Mouse (Mus musculus) kidney, embryonic 14.5 days (tissue): ENCODE data around the gene Zkscan5. TPM values are rescaled to one million over a fixed set of nuclear protein-coding genes. Genes with fewer than 3 reads are reported as not detected.

Experiments
- ATAC-seq: fragments of 200-750 bp; cut with Nextera tagmentation; 2 replicates; pipeline ENCODE4 v1.8.0; 2017; ENCODE audit warnings: moderate number of reproducible peaks, mild to moderate bottlenecking, moderate TSS enrichment, moderate library complexity; ENCODE audit not compliant: low FRiP score, low TSS enrichment
- H3K27ac ChIP-seq: fragments of 300-500 bp; sonication (generic); 2 replicates; pipeline ENCODE4 v1.5.1; 2014; ENCODE audit warnings: low read depth, mild to moderate bottlenecking, low read length, moderate library complexity, mixed read lengths
- H3K27me3 ChIP-seq: fragments of 300-500 bp; sonication (generic); 2 replicates; pipeline ENCODE4 v1.6.1; 2014; ENCODE audit warnings: mild to moderate bottlenecking, low read length; ENCODE audit not compliant: control insufficient read depth, insufficient read depth
- H3K36me3 ChIP-seq: fragments of 300-500 bp; sonication (generic); 2 replicates; pipeline ENCODE4 v1.6.1; 2014; ENCODE audit warnings: low read length, mixed read lengths; ENCODE audit not compliant: control insufficient read depth, insufficient read depth
- H3K4me1 ChIP-seq: fragments of 300-500 bp; sonication (generic); 2 replicates; pipeline ENCODE4 v1.6.1; 2014; ENCODE audit warnings: low read length, mixed read lengths; ENCODE audit not compliant: control insufficient read depth, insufficient read depth
- H3K4me2 ChIP-seq: fragments of 300-500 bp; sonication (generic); replicated peaks from 2 replicates; pipeline ENCODE4 v1.6.1; 2014; ENCODE audit warnings: low read depth, mild to moderate bottlenecking, low read length
- H3K4me3 ChIP-seq: fragments of 300-500 bp; sonication (generic); 2 replicates; pipeline ENCODE4 v1.5.1; 2014; ENCODE audit warnings: mild to moderate bottlenecking, low read length
- H3K9ac ChIP-seq: fragments of 300-500 bp; sonication (generic); 2 replicates; pipeline ENCODE4 v1.6.1; 2014; ENCODE audit warnings: low read depth, mild to moderate bottlenecking, low read length, moderate library complexity
- H3K9me3 ChIP-seq: fragments of 300-500 bp; sonication (generic); 2 replicates; pipeline ENCODE4 v1.6.1; 2016; ENCODE audit warnings: low read length; ENCODE audit not compliant: control insufficient read depth
- WGBS: fragments of 180-500 bp; shearing (Covaris S2); extraction: QIAGEN DNeasy Blood & Tissue Kit; methylation state at CpG from one replicate; pipeline ENCODE4 v1.1.7; 2014; 5-methylcytosine and 5-hydroxymethylcytosine counted together
- polyA plus RNA-seq: library from polyadenylated mRNA; unstranded; fragments of >200 nt; fragmentation: Nextera tagmentation; extraction: Ambion mirVana; gene quantifications from 2 replicates; pipeline ENCODE4 v1.2.1, GENCODE M21; 2014

The Zkscan5 gene
- polyA plus RNA-seq: 9.6 and 13.6 TPM in 2 replicates

DNA sequence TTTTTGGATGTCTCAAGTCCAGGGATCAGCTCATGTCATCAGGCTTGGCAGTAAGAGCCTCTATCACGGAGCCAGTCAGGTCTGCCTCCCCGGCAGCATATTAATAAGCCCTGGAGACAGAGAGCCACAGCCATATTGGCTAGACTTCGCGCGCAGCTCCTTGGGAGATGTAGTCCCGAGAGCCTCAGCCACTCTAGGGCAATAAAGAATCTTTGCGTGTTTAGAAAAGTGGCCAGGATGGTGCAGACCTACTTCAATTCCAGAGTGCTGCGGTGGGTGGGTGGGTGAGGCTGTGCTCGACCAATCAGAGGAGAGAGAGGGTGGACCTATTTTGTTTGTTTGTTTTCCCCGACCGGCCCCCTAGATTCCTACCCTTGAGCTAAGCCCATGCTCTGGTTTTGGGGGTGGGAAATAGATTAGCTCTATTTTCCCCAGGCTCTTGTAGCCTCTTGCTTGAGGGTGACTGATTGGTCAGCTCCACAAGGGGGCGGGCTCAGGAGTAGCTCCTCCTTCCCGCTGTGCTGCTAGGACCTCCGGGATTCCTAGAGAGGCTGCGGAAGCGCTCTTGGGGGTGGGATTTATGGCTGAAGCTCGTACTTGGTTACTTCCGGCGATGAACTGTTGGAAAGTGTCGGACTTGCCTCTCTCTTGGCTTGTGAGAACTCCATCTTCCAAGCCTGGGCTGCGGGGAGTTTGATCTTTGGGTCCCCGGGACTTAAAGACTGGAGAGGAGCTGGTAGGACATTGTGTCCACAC, at the start of gene Zkscan5:
Gene Zkscan5 (plus strand): TSS at position 627 of the 756 bp plus-strand sequence.
- WGBS: under 1% methylated on average over 22 of the region's 22 CpGs
- Histone ChIP-seq H3K36me3 (peaks cover 11% of the 10 kb centered on the region; the same call in 1 of the 2 replicates), H3K9me3 (no peaks in the 10 kb centered on the region), H3K4me3 (peak within 1 kb of the TSS; percentile 56), H3K27ac (peak within 1 kb of the TSS; percentile 85), H3K4me2 (peak within 1 kb of the TSS; percentile 51), H3K9ac (peak within 1 kb of the TSS; percentile 61; the same call in 1 of the 2 replicates), H3K4me1 (peaks cover 15% of the 10 kb centered on the region), H3K27me3 (no peaks in the 10 kb centered on the region)
- ATAC-seq: peak; percentile 98

DNA sequence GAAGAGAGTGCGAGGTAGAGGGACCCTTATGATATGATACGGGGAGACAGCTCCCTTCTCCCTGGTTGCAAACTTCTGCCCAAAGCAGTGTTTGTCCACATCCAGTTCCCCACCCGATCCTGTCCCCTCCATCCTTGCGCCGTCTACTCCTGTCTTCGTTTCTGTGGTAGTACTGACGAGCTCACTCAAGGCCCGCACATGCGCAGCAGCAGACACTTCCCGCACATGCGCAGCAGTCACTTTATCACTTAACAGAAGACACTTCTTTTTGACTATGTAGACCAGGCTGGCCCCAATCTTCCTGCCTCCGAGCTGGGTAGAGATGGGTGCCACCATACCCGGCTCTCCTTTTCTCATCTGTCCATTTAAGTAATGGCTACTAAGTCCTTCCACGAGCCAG, 43.0 kb upstream of the Zkscan5 start:
- H3K4me3 ChIP-seq: no peak overlapping the region
- peaks cover 53% of the 10 kb centered on the region for H3K36me3 ChIP-seq
- H3K4me1 ChIP-seq: peaks cover 6% of the 10 kb centered on the region; the same call in 1 of the 2 replicates
- WGBS: 90% methylated on average over 14 of the region's 14 CpGs
- no peaks in the 10 kb centered on the region for H3K9me3 ChIP-seq
- H3K4me2 ChIP-seq: no peak overlapping the region
- no peak overlapping the region for H3K27ac ChIP-seq
- ATAC-seq: no peak
- H3K27me3 ChIP-seq: no peaks in the 10 kb centered on the region
- H3K9ac ChIP-seq: no peak overlapping the region

DNA sequence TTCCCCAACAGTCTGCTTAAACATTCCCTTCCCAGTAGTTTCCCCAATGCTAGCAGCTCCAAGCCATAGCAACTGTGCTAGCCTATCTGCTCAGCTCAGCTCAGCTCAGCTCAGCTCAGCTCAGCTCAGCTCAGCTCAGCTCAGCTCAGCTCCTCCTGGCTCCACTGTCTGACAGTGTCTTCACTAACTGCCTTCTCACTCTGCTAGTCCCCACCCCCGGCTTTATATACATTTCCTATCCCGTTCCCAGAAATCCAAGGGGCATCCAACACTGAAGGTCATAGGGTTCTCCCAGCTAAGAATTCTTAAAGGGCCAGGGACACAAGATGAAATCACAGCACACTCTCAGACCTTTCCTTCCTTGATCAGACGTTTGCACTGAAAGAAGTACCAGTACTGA, 39.7 kb upstream of the Zkscan5 start:
- Histone ChIP-seq H3K27me3 (no peaks in the 10 kb centered on the region), H3K4me3 (no peak overlapping the region), H3K36me3 (peaks cover 30% of the 10 kb centered on the region), H3K9me3 (no peaks in the 10 kb centered on the region), H3K9ac (no peak overlapping the region), H3K4me2 (no peak overlapping the region), H3K27ac (no peak overlapping the region), H3K4me1 (peaks cover 15% of the 10 kb centered on the region; the same call in 1 of the 2 replicates)
- 58% methylated on average over 3 of the region's 3 CpGs for WGBS
- ATAC-seq: no peak

DNA sequence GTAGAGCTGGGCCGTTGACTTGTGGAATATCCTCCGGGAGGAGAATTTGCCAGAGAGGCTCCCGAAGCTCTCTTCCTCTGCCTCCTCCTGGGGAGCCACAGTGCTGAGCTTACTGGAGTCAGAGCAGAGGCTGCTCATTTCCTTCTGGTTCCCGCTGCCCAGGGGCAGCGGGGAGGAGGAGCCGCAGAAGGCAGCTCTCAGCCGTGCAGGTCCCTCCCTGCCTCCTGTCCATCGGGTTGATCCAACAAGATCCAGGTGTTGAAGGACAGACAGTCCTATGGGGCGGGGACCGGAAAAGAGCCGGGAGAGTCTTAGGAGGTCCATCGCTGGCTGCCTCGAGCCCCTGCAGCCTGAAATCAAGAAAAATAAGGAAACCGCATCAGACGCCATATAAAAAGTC, 39.2 kb upstream of the Zkscan5 start:
- Histone ChIP-seq H3K9ac (no peak overlapping the region), H3K4me2 (no peak overlapping the region; the same call in 1 of the 2 replicates), H3K9me3 (no peaks in the 10 kb centered on the region), H3K4me3 (no peak overlapping the region), H3K4me1 (peaks cover 15% of the 10 kb centered on the region; the same call in 1 of the 2 replicates), H3K27ac (no peak overlapping the region), H3K27me3 (no peaks in the 10 kb centered on the region), H3K36me3 (peaks cover 28% of the 10 kb centered on the region)
- 86% methylated on average over 15 of the region's 15 CpGs for WGBS
- no peak for ATAC-seq

DNA sequence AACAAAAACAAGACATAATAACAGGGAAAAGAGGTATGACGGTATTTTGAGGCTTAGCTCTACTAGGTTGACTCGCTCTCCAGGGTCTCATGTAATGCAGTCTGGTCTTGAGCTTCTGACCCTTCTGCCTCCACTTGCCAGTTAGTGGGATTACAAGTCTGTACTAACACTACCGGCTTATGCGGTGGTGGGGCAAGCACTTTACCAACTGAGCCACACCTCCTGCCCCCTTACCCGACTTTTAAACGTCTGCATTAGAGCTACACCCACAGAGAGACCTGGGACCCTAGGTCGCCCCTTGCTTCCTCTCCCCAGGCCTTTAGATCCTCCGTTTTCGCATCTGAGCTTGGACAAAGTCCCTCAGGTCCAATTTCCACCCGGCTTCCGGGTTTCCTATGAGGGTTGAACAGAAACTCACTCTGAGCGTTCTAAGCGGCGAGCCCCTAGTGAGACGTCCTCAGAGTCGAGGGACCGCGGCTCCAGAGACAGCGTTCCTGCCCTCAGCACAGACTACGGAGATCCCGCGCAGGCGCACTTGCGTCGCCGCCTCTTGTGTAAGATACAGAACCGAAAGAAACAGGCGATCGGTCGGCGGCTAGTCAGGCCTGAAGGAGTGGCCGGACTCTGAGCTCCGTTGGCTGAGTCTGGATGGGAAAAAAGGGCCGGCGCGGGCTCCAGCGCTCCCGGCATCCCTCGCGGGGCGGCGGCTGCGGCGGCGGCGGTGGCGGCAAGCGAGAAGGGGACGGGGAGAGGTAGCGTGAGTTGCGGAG, 37.6 kb upstream of the Zkscan5 start, which contains the start of the genes Ptcd1 and Cpsf4:
Gene Ptcd1 (minus strand): TSS at position 573 of the 770 bp plus-strand sequence.
Gene Cpsf4 (plus strand): TSS at position 678 of the 770 bp plus-strand sequence.
- H3K9me3 ChIP-seq: no peaks in the 10 kb centered on the region
- H3K36me3 ChIP-seq: peaks cover 31% of the 10 kb centered on the region
- peak; percentile 95 for ATAC-seq

DNA sequence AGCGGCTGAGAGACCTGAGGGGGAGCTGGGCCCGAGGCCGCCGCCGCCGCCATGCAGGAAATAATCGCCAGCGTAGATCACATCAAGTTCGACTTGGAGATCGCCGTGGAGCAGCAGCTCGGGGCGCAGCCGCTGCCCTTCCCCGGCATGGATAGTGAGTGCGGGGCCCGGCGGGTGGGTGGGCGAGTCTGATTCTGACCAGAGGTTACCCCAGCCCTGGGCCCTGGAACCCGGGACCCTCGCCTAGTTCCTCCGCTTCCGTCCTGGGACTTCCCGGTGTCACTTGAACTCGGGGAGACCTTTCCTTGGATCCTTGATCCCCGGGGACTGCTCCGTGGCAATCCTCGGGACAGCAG, 37.1 kb upstream of the Zkscan5 start:
- under 1% methylated on average over 24 of the region's 28 CpGs for WGBS
- Histone ChIP-seq H3K4me3 (peak overlapping the region; percentile 68), H3K27ac (peak overlapping the region; percentile 30; the same call in 1 of the 2 replicates), H3K36me3 (peaks cover 33% of the 10 kb centered on the region), H3K27me3 (no peaks in the 10 kb centered on the region), H3K4me1 (peaks cover 15% of the 10 kb centered on the region; the same call in 1 of the 2 replicates), H3K9ac (peak overlapping the region; percentile 86), H3K9me3 (no peaks in the 10 kb centered on the region), H3K4me2 (peak overlapping the region; percentile 78)
- peak; percentile 50; the same call in 1 of the 2 replicates for ATAC-seq

More for the DNA sequence above, 37.6 kb upstream of the Zkscan5 start, which contains the start of the genes Ptcd1 and Cpsf4:
- H3K27me3 ChIP-seq: no peaks in the 10 kb centered on the region
- peak within 1 kb of the TSS; percentile 78 for H3K4me2 ChIP-seq
- peak within 1 kb of the TSS; percentile 68 for H3K4me3 ChIP-seq
- WGBS: under 1% methylated on average over 48 of the region's 51 CpGs
- H3K27ac ChIP-seq: peak within 1 kb of the TSS; percentile 85
- peak within 1 kb of the TSS; percentile 86 for H3K9ac ChIP-seq
- peaks cover 15% of the 10 kb centered on the region; the same call in 1 of the 2 replicates for H3K4me1 ChIP-seq

DNA sequence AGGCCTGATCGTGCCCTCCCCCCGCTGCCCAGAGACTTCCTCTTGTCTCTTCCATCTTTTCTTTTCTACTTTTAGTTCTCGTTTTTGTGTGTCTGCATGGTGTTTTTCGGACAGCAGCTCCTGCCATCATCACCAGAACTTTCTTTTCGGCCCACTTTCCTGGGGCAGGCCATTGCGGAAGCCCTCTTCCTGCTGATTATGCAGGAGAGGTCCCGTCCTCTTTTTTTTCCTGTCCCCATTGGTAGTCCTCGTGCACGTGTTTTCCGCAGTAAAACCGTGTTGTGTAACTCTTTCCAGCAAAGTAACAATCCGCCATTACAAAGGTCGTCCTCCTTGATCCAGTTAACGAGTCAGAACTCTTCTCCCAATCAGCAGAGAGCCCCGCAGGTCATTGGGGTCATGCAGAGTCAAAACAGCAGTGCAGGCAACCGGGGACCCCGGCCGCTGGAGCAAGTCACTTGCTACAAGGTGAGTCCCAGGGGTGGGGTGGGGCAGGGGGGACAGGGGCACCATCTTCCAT, 25.8 kb upstream of the Zkscan5 start:
- H3K9ac ChIP-seq: no peak overlapping the region
- H3K4me3 ChIP-seq: no peak overlapping the region
- no peak overlapping the region for H3K4me2 ChIP-seq
- no peaks in the 10 kb centered on the region for H3K27me3 ChIP-seq
- no peaks in the 10 kb centered on the region for H3K9me3 ChIP-seq
- no peaks in the 10 kb centered on the region for H3K4me1 ChIP-seq
- ATAC-seq: no peak
- H3K36me3 ChIP-seq: peaks cover 99% of the 10 kb centered on the region
- H3K27ac ChIP-seq: no peak overlapping the region
- 80% methylated on average over 18 of the region's 18 CpGs for WGBS

DNA sequence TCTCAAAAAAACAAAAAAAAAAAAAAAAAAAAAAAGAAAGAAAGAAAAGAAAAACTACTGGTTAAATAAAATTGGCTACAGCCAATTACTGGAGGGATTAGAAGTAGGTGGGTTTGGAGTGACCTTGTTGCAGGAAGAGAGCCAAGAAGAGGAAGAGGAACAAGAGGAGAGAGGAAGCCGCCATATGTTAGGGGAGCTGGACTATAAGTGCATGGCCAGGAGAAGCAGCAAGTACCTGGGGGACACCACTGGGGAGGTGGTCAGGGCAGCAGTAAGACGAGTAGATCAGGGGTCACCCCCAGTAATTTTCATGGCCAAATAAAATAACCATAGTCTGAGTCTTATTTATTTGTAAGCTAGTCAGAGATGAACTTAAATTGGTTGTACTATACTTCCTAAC, 19.1 kb upstream of the Zkscan5 start:
- peaks cover 68% of the 10 kb centered on the region for H3K36me3 ChIP-seq
- no peak overlapping the region for H3K9ac ChIP-seq
- H3K4me1 ChIP-seq: peaks cover 3% of the 10 kb centered on the region; the same call in 1 of the 2 replicates
- no peak overlapping the region for H3K4me3 ChIP-seq
- WGBS: 83% methylated on average over 2 of the region's 2 CpGs
- no peak for ATAC-seq
- no peak overlapping the region for H3K4me2 ChIP-seq
- no peaks in the 10 kb centered on the region for H3K9me3 ChIP-seq
- H3K27me3 ChIP-seq: no peaks in the 10 kb centered on the region
- H3K27ac ChIP-seq: no peak overlapping the region
